Mouse (Mus musculus): ENCODE measurements around the gene Gga3.

Gga3 gene

GRCm38 (mm10) chr11:115630532-115631504 lies 27.0 kb upstream of the Gga3 start:
- DNase-seq (ENCODE audit: low spot score): no peak

DNA sequence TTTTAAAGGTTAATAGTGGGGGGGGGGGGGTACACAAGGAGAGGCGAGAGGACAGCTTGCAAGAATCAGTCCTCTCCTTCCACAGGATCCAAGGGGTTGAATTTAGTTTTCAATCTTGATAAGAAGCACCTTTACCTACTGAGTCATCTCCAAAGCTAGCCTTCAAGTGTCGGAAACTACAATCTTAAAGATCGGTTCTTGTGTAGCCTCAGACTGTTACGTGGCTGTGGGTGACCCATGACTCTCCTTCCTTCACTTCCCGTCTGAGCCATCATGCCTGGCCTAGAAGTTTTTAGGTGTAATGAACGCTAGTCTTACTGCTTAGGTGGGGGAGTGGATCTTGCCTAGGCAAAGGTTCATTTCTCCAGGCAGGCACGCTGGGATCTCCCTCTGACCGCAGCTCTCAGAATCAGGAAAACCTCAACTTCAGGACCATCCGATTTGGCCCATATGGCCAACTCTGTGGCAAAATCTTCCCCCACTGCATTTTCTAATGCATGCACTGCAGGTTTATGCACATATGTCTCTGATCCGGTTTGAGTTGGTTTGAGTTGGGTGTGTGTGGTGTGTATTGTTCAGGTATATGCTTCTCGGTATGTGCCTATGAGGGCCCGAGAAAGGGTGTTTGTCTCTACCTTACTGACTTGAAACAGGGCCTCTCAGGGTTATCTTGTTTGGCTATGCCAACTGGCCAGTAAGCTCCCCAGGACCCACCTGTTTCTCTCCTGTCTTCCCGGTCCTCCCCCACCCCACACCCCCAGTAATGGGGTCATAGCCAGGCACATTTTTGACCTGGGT lies 26.1 kb upstream of the Gga3 start:
- no peak for DNase-seq (ENCODE audit: low spot score)

GRCm38 (mm10) chr11:115628465-115629101 lies 24.7 kb upstream of the Gga3 start:
- no peak for DNase-seq (ENCODE audit: low spot score)

DNA sequence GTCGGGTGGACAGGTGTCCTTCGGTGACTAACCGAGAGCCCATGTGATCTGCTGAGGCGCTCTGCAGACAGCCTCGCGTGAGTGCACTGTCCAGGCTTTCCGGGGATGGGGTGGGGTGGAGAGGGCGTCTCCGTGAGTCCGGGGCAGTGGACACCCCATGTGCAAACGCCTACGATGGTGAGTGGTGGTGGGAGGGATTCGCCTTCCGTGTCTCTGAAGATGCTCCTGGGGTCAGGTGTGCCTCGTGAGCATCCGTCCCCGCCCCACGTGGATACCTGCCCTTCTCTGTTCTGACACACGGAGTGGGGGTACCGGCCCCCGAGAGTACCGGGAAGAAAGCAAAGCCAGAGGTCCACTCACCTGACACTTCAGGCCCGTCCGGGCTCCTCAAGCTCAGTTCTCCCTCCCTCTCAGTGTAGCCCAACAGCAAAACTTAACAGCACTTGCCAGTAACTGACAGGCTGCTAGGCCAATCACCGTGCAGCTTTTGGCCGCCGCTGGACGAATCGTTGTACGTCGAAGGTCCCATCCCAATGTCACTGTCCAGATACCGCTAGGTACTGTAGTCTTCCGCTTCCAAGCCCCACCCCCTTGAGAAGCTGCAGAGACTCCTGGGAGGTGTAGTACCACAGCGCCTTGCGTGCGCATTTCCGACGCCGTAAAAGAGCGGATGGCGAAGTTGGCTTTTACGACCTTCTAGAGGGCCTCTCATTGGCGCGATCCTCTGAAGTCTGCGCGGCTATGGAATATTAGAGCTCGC lies 24.0 kb upstream of the Gga3 start, which contains the start of gene Slc25a19:
TSS of gene Slc25a19 (minus strand) at position 591 of the 760 bp plus-strand sequence.
- DNase-seq (ENCODE audit: low spot score): peak; percentile 100

DNA sequence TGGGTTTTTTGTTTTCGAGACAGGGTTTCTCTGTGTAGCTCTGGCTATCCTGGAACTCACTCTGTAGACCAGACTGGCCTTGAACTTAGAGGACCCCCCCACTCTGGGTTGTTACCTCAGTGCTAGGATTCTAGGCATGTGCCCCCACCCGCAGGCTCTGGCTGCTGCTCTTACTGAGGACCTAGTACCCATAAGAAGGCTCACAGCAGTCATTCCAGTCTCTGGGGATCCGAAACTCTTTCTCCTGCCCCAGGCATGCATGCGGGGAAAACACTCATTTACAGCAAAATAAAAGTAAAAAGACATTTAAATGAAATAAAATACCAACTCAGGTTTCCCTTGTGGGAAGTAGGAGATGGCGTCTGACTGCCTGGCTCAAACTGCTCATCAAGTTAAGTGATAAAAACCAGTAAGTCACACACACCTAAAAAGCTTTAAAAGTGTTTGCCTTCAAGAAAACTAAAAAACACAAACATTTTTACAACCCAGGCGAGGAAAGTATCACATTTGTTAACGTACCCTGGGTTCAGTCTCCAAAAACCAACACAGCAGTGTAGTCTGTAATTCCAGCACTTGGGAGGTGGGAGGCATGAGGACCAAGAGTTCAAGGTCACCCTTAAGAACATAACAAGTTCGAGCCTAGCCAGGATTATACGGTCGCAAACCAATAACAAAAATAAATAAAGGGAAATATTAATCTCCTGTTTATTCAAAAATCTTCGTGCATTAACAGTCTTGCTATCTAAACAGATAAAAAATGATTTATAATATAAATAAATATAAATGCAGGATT lies 23.2 kb upstream of the Gga3 start:
- DNase-seq (ENCODE audit: low spot score): no peak

GRCm38 (mm10) chr11:115625877-115626276 lies 22.0 kb upstream of the Gga3 start:
- no peak for DNase-seq (ENCODE audit: low spot score)

- no peak for DNase-seq (ENCODE audit: low spot score)
These were observed 19.7 kb upstream of the Gga3 start for GRCm38 (mm10) chr11:115623487-115624070.

DNA sequence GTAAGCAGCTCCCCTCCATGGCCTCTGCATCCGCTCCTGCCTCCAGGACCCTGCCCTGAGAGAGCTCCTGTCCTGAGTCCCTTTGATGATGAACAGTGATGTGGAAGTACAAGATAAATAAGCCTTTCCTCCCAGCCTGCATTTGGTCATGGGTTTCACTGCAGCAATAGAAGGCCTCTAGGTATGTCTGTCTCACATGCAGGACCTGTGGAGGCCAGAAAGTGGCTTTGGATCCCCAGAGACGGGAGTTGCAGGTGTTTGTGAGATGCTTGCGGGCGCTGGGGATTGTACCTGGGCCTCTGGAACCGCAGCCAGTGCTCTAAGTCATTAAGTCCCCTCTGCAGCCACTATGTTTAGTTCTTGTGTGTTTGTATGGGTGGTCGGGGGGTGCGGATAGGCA lies 16.1 kb upstream of the Gga3 start:
- no peak for DNase-seq (ENCODE audit: low spot score)

DNA sequence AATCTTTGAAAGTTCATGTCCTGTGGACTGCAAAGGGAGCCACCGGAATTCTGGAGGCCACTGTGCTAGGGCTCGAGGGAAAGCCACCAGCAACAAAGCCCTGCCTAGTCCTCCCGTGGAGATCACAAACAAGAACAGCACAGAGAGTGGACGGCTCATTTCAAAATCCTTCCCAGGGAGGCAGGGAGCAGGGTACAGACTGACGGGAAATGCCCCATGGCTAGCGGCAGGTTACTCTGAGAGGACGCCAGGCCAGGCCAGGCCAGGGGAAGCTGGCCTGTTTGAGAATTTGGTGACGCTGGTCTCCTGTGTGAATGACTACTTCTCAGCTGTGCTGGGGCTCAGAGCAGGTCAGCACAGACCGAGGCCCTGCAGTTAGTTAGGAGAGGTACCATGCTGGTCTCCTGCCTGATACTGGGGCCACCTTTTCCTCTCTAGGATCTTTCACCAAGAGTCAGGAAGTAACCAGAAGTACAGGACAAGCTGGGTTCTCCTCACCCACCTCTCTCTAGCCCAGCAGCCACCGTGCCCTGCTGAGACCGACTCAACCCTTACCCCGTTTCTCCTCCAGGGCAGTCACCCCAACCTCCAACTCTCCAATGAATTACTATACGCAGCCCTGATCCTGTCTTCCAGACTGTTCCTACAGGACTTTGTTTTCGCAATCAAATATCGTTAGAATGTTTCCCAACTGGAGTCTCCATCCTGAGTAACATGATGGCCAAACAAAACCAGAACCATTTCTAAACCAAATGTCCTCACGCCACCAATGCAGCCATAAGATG lies 15.1 kb upstream of the Gga3 start:
- DNase-seq (ENCODE audit: low spot score): no peak

DNA sequence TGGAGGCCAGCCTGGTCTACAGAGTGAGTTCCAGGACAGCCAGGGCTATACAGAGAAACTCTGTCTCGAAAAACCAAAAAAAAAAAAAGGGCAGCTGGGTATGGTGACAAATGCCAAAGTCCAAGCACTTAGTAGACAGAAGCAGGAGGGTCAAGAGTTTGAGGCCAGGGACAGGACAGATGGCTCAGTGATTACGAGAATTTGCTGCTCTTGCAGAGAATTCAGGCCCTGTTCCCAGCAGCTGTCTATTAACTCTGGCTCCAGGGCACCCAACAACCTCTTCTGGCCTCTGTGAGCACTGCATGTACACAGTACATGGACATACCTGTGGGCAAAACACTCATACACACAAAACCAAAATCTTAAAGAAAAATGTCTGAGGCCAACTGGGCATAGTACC lies 14.2 kb upstream of the Gga3 start:
- no peak for DNase-seq (ENCODE audit: low spot score)

DNA sequence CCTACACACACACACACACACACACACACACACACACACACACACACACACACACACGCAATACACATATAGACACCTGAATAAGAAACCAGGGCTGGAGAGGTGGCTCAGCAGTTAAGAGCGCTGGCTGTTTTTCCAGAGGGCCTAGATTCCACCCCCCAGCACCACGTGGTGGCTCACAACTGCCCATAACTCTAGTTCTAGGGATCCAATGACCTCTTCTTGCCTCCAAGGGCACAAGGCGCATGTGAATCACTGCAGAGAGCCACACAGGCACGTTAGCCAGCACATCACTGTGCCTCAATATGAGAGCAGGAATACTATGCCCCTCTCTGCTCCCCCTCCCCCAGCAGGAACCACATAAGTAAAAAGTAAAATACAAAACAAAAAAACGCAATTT lies 13.0 kb upstream of the Gga3 start:
- no peak for DNase-seq (ENCODE audit: low spot score)

GRCm38 (mm10) chr11:115616371-115616770 lies 12.5 kb upstream of the Gga3 start:
- no peak for DNase-seq (ENCODE audit: low spot score)

DNA sequence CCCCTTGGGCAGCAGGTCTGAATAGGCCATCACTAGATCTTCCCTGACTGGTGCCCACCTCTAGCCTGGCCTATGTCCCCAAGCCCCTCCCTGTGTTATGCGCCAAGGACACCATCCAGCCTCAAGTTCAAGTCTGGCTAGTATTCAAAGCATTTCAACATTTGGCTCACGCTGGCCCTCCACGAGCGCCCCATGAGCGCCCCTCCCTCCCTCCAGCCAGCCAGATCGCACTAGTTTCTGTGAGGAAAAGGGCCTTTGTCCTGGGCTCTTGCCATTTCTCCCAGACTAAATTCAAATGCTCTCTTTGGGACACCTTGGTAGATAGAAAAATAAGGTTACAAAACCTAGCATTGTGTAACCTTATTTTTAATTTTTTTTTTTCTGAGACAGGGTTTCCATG lies 12.0 kb upstream of the Gga3 start:
- no peak for DNase-seq (ENCODE audit: low spot score)

GRCm38 (mm10) chr11:115615108-115615825 lies 11.4 kb upstream of the Gga3 start:
- no peak for DNase-seq (ENCODE audit: low spot score)

DNA sequence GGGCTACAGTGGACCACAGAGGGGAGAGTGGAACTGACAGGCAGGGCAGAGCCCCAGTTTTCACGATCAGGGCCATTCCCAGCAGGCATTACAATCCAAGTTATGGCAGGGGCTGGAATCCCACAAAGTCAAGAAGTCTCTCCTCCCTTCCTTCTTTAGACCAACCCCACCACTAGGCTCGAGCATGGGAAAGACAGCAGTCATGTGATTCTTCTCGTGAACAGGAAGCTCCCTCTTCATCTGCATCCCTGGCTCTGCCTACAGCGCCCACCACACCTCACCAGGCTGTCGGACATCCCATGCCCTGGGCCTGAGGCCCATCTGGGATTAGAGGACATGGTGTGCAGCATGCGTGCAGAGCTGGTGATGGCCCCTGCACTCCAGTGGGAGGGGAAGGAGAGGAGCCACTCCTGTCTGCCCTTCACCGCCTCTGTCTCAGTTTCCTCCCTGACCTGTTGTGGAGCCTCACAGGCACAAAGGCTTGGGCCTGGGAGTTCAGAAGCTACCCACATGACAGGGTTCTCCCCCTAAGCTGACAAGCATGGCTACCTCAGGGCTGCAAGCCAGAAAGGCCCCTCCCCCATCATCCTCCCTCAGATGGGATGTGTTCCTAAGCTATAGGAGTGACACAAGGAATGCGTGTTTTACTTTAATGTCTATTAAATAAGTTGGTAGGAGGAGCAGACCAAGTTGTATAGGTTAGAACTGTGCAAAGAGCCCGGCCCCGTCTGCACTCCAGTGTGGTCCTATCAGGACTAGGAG lies 10.7 kb upstream of the Gga3 start:
- DNase-seq (ENCODE audit: low spot score): no peak

- no peak for DNase-seq (ENCODE audit: low spot score)
These were observed 9.5 kb upstream of the Gga3 start for GRCm38 (mm10) chr11:115613138-115613945.

DNA sequence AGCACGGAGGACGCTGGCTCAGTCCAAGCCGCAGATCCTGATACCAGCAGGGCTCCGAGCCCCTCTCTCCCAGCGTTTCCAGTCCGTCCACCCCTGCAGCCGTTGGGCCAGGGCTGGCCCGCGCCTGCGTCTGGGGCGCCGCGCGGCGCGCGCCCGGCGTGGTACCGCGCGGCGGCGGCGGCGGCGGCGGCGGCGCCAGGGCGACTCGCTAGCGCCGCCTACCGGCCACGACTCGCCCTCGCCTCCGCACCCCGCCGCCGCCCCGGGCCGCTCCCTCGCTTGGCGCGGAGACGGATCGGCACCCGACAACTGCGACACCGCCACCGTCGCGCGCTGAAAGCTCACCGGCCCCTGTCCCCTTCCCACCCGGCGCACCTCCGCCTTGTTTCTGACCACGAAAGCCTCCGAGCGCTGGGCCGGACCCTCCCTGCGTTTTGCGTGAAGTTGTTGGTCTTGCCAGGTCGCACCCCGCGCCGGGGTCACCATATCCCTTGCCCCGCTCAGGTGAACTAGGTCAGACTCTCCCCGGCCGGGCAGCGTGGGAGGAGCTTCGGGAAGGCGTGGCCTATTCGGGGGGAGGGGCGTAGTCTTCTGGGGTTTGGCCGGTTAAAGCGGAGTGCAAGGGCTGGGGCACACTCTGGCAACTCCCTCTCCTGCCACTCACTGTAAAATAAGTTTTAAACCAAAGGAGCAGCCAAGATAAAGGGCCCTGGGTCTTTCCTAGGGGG lies 8.7 kb upstream of the Gga3 start, which contains the start of gene Mif4gd:
TSS of gene Mif4gd (minus strand) at position 560 of the 728 bp plus-strand sequence.
- peak; percentile 84 for DNase-seq (ENCODE audit: low spot score)

Measured in ovary, adult 18-20 months (tissue).